ENCODE assay signal across 19 mouse cellular contexts in genomic region chr13:70168906-70169305, GRCm38 (mm10).
A peak's percentile ranks its signal among the peaks of the same experiment; 100 is the strongest.
DNase-seq lines count a peak whose midpoint lies in the region; ATAC-seq and TF ChIP-seq lines count a peak whose summit lies in the region.
"Had no signal": no experiment of that assay in that cellular context is flagged by ENCODE, and none has a peak within 500 bp of the region (broad histone marks: within the 10 kb centered on the region; RNA-seq: fewer than 3 reads in every experiment).

No protein-coding gene starts in this region.

- no peak for TF ChIP-seq EP300 in stomach, postnatal 0 days (optimal IDR thresholded peaks at IDR 0.05)

- no peaks in the 10 kb centered on the region for H3K4me1 ChIP-seq in heart, embryonic 10.5 days
- H3K4me1 ChIP-seq in stomach, embryonic 14.5 days (ENCODE audit: control insufficient read depth, insufficient read depth, low read length), result no peaks in the 10 kb centered on the region
- no peaks in the 10 kb centered on the region for H3K4me1 ChIP-seq in stomach, postnatal 0 days (replicated peaks; ENCODE audit: control insufficient read depth, insufficient read depth)
- H3K4me1 ChIP-seq: embryonic facial prominence, embryonic 13.5 days had no signal

- no peak overlapping the region for H3K4me3 ChIP-seq in heart, embryonic 10.5 days
- no peak overlapping the region for H3K4me3 ChIP-seq in stomach, embryonic 14.5 days (ENCODE audit: low read depth, low read length)
- no peak overlapping the region for H3K4me3 ChIP-seq in stomach, postnatal 0 days (ENCODE audit: low read depth, low read length)
- H3K4me3 ChIP-seq: embryonic facial prominence, embryonic 13.5 days; forebrain, embryonic 13.5 days; forebrain, embryonic 15.5 days had no signal

- no peak overlapping the region for H3K27ac ChIP-seq in heart, embryonic 10.5 days
- H3K27ac ChIP-seq in stomach, embryonic 14.5 days (ENCODE audit: low read length), result no peak overlapping the region
- no peak overlapping the region for H3K27ac ChIP-seq in stomach, postnatal 0 days (replicated peaks)
- H3K27ac ChIP-seq: embryonic facial prominence, embryonic 13.5 days; forebrain, embryonic 13.5 days; forebrain, embryonic 15.5 days had no signal

- 0 out of 2 replicates have a peak, but pooled peaks have one; percentile 33 for ATAC-seq in stomach, embryonic 14.5 days (ENCODE audit: insufficient number of reproducible peaks, insufficient read depth, low FRiP score, low read depth)
- no peak for ATAC-seq in stomach, postnatal 0 days (ENCODE audit: low FRiP score, low TSS enrichment)
- ATAC-seq: forebrain, embryonic 13.5 days; forebrain, embryonic 15.5 days; forebrain, postnatal 0 days had no signal

- 84% methylated on average over 3 of the region's 3 CpGs for WGBS in heart, embryonic 10.5 days
- 89% methylated on average over 3 of the region's 3 CpGs for WGBS in stomach, embryonic 14.5 days
- 95% methylated on average over 3 of the region's 3 CpGs for WGBS in stomach, postnatal 0 days

- no peak for TF ChIP-seq CTCF in stomach, postnatal 0 days (IDR thresholded peaks at IDR 0.05; ENCODE audit: low read depth)

- H3K4me2 ChIP-seq in stomach, embryonic 14.5 days (replicated peaks; ENCODE audit: low read depth, low read length), result no peak overlapping the region
- H3K4me2 ChIP-seq in stomach, postnatal 0 days (replicated peaks; ENCODE audit: low read depth), result no peak overlapping the region
- H3K4me2 ChIP-seq: embryonic facial prominence, embryonic 13.5 days; forebrain, embryonic 13.5 days; forebrain, embryonic 15.5 days had no signal

- peak; percentile 56 for DNase-seq in heart, adult 11 months
- DNase-seq in heart, embryonic 10.5 days (ENCODE audit: low spot score), result no peak
- DNase-seq in stomach, postnatal 0 days (ENCODE audit: low spot score), result no peak
- no peak for DNase-seq in urinary bladder, postnatal 25 days (ENCODE audit: low spot score)
- DNase-seq: adrenal gland, adult 2 months; adrenal gland, postnatal 10 days; adrenal gland, postnatal 25 days; cerebellum, adult 11 months; cerebellum, adult 18-20 months; cerebellum, adult 8-10 months; cerebellum, adult 9-11 months; cerebellum, postnatal 14 days; cerebellum, postnatal 36 days; embryo, embryonic 11 days; forebrain, postnatal 0 days had no signal

- H3K9ac ChIP-seq in stomach, embryonic 14.5 days (replicated peaks; ENCODE audit: low read depth, low read length), result no peak overlapping the region
- no peak overlapping the region for H3K9ac ChIP-seq in stomach, postnatal 0 days (ENCODE audit: low read length)
- H3K9ac ChIP-seq: embryonic facial prominence, embryonic 13.5 days; forebrain, embryonic 13.5 days; forebrain, embryonic 15.5 days; forebrain, postnatal 0 days had no signal

- H3K36me3 ChIP-seq in heart, embryonic 10.5 days, result no peaks in the 10 kb centered on the region
- no peaks in the 10 kb centered on the region for H3K36me3 ChIP-seq in stomach, embryonic 14.5 days (ENCODE audit: control insufficient read depth, insufficient read depth, low read length)
- no peaks in the 10 kb centered on the region for H3K36me3 ChIP-seq in stomach, postnatal 0 days (ENCODE audit: control insufficient read depth, insufficient read depth, low read length)
- H3K36me3 ChIP-seq: embryonic facial prominence, embryonic 13.5 days; forebrain, embryonic 15.5 days had no signal

- no peaks in the 10 kb centered on the region for H3K9me3 ChIP-seq in heart, embryonic 10.5 days
- no peaks in the 10 kb centered on the region for H3K9me3 ChIP-seq in stomach, embryonic 14.5 days (ENCODE audit: control insufficient read depth, low read depth, low read length)
- no peaks in the 10 kb centered on the region for H3K9me3 ChIP-seq in stomach, postnatal 0 days (ENCODE audit: control insufficient read depth, low read length)
- H3K9me3 ChIP-seq: embryonic facial prominence, embryonic 13.5 days; forebrain, embryonic 13.5 days; forebrain, embryonic 15.5 days had no signal

- no peaks in the 10 kb centered on the region for H3K27me3 ChIP-seq in heart, embryonic 10.5 days (ENCODE audit: insufficient read depth, poor library complexity, severe bottlenecking)
- no peaks in the 10 kb centered on the region for H3K27me3 ChIP-seq in stomach, embryonic 14.5 days (ENCODE audit: control insufficient read depth, insufficient read depth, low read length)
- no peaks in the 10 kb centered on the region for H3K27me3 ChIP-seq in stomach, postnatal 0 days (ENCODE audit: control insufficient read depth, insufficient read depth, low read length)
- H3K27me3 ChIP-seq: forebrain, embryonic 13.5 days; forebrain, embryonic 15.5 days had no signal
